Mouse (Mus musculus): Measurements from ENCODE around the gene Mest. TPM values are rescaled to one million over a fixed set of nuclear protein-coding genes. Genes with fewer than 3 reads are reported as not detected.
A peak's percentile ranks its signal among the peaks of the same experiment; 100 is the strongest.

Mest gene
- 54.9 and 56.7 TPM in 2 replicates for total RNA-seq (2021)
- long read RNA-seq, transcript Mest-211 (12 exons, 2,561 nt) = major isoform, 11 of 18 reads
- long read RNA-seq, partial matches to known transcripts = 4 of 18 reads
- long read RNA-seq, other reads (novel, unspliced or antisense) = 3 of 18 reads

DNA sequence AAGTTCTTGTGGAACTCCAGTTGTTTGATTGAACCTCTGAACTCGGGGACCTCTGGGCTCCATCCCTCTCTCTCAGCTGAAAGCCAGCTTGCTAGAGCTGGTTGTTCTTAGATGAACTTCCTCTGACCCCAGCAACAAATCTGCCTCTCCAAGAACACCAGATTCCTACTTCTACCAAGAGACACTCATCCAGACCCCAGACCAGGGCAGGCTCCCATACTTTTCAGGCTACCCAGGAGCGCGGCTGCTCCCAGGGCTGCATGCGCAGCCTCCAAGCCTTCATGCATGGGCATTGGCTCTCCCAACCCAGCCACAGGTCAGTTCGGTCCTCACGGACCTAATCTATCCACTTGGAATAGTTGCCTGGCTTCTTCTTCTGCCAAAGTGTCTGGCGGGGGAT lies at the start of gene Mest:
Mest (plus strand) TSS at position 217 of the 400 bp plus-strand sequence.
- DNase-seq = no peak

DNA sequence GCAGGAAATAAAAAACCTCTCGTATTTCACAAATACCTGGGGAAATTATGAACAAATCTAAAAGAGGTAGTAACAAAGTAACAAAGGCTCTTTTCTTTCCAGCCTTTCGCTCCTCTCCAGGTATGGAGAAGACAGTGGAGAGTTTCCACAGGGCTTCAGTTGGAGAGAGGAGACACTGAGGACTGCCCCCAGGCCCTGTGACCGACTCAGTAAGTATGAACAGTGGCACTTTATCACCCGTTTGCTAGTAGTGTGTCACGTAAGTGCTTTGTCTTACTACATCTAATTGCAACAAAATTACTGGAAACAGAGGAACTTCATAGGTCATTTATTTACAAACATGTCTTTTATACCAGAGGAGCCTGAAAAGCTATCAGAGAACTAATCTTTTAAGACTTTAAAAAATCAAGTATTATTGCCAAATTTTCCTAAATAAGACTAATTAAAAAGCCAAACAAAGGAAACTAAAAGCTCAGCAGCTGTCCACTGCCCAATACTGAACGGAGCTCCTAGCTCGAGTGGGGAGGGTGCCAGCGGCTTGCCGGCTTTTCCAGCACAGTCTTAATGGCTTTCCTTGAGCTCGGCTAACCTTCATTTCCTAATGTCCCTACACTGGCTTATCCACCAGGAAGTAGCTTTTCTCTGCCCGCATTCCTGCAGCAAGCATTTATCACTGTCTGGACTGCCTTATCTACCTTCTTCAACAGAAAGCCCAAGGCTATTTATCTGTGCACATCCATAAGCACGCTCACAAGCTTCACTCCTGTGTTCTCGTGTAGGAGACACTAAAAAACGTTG lies 49.4 kb upstream of the Mest start:
- DNase-seq = peak; percentile 42

DNA sequence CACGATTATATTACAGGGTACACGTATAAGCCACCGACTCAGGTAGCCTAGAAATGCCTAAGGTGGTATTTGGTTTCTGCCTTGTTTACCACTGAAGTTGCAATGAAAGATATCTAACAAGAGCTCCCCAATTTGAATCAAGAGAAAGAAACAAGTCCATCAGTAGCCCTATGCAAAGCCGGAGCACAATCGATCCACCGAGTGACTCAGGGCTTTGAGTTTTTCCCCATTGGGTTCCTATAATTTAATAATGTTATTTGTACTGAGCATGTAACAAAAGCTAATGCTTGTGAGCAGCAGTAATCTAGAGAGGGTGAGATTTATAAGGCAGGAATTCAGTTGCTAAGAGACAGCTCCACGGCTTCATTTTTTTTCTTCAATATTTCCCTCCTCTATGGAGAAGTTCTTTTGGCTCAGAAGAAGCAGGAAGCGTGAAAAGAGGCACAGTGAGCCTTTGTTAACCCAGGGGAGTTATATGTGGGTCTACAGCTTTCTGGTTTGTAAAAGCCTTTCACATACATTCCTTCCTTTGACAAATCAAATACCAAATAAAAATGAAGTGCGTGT lies 48.5 kb upstream of the Mest start:
- no peak for DNase-seq

DNA sequence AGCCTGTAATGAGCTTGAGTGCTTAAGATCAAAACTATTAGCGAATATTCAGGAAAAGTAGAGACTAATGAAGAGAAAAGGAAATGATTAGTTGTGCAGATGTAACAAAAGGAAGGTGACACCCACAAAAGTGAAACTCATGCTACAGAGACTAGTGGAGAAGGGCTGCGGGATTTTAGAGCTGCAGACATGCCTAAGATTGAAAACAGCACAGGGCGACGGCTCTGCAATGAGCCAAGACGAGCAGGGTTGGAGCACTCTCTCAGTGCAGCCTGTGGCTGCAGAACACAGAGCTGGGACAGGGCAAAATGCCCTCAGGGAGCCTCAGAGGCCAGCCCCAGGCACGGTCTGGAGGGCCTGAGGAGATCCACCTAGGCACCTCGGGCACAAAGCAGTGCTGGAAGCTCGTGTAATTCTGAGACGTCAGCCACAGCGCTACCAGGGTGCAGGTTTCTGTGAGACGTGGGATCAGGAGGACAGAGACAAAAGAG lies 48.0 kb upstream of the Mest start:
- peak; percentile 29 for DNase-seq

DNA sequence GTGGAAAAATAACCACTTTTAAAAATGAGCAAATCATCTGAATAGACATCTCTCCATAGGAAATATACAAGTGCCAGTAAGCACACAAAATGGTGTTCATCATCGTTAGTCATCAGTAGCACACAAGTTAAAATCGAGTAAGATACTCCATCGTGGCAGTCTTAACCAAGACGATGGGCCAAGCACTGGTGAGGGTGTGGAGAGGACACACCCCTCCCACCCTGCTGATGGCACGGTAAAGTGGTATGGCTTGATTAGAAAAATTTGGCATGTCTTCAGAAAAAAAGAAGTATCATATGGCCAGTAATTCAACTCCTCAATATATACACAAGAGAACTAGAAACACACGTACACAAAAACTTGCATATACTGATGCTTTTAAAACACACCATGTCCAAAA lies 46.8 kb upstream of the Mest start:
- DNase-seq = no peak

DNA sequence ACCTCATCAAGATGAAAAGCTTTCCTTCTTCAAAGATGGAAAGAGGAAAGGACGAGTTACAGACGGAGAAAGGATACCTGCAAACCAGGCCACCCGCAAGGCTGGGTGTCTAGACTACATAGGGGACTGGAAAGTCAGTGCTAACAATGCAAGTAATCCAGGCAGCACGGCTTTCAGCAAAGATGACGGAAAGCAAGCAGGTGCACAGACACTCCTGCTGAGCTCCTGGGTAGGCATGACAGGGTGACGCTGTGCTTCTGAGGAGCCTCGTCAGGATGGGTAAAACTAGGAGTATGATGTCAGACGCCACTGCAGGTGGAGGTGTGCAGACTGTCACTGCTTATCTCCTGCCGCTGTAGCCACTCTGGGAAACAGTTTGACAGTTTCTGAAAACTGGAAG lies 45.8 kb upstream of the Mest start:
- DNase-seq = no peak

DNA sequence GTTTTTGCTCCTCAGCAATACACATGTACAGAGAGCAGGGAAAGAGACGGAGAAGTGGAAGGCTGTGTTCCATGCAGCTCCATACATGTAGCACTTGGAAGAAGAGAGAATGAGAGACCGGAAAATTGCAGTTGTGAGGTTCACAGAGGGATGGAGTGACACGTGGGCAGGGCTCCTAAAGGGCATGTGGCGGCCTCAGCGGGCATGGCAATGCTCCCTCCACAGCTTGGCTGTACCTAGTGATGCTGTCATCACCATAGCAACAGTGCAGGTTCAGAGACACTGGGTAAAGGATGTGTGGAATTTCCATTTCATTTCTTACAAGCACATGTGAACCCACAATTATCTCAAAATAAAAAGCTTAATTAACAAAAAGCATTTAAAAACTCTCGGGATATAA lies 44.9 kb upstream of the Mest start:
- no peak for DNase-seq

DNA sequence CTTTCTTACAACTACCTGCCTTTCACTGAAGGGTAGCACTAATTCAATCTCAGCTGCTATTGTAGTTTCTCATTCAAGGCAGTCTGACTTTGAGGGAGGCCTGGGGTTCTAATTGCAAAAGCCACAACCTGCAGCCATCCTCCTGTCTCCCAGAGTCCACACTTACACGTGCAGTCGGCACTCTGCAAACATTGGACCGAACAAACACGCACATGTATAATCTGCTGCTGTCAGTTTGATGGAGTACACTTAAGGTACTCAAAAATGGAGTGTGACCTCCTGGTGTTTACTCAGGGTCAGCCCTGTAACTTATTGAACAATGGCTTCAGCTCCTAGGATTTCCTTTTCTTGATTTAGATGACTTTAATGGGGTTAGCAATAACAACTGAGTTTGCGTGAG lies 43.8 kb upstream of the Mest start:
- DNase-seq = no peak

DNA sequence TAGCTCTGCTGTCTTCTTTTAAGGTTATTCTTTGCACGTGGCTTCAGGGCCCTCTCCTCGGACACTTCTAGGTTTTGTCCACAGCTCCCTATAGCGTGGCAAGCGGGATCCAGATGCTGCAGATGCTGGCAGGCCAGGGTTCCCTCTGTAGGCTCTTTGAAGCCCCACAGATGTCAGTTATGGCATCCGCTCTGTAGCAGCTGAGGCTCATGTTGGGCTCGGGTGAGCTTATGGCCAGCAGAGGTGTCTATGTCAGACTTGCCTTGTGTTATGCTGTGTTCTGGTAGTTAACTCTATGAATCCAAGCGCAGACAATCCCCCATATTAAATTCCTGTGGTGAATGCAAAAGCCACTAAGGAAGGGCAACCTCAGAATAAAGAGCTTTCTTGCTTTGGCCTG lies 42.9 kb upstream of the Mest start:
- no peak for DNase-seq

DNA sequence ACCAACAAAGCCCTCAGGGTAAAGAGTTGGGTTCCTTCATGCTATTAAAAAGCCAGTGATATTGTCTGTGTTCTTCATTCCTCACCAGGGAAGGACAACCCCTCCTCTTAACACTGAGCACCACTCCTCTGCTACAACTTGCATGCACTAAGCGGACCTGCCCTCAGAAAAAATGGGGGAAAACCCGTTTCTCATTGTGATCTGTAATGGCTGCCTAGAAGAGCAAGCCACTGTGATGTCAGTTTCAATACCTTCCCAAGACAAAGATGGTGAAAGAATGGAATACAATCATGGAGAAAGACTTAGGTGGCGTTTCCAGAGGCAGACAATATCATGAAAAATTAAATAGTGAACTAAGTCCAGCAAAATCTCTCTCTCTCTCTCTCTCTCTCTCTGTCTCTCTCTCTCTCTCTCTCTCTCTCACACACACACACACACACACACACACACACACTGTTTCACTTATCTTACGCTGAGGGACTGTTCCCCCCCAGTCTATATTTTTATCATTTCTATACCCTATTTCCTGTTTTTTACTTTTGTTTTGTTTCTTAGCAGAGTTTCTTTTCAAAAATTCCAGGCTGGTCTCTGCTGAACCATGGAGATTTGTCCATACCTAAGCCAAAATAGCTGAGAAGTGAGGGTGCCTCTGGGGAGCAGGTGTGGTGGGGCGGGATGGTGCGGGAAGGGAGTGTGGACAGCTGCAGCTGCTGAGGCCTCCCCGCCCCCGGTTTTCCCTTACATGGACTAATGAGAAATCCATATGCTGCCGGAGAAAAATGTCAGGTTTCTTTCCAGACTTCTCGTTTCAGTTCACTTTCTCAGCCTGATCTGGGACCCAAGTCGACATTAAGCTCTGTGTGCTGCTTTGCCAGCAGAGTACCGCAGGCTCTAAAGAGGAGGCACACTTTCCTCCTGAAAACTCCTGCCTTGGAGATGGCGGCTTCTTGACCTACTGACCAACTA lies 41.1 kb upstream of the Mest start:
- DNase-seq = no peak

DNA sequence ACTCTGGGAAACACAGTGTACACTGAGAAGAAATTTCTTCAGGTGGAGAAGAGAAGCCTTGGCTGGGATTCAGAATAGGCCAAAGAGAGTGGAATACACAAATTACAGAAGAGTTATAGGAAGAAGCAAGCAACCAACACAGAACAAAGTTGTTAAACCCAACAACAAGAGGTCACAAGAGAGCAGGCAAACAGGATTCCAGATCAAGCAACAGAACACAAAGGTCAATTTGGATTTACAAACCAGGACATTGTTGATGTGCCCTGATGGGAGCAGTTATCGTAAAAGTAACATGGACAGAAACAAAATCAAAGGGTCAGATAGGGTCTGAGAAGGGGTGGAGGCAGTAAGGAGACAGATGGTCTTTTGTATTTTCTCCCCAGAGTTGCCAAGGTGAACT lies 38.8 kb upstream of the Mest start:
- no peak for DNase-seq

DNA sequence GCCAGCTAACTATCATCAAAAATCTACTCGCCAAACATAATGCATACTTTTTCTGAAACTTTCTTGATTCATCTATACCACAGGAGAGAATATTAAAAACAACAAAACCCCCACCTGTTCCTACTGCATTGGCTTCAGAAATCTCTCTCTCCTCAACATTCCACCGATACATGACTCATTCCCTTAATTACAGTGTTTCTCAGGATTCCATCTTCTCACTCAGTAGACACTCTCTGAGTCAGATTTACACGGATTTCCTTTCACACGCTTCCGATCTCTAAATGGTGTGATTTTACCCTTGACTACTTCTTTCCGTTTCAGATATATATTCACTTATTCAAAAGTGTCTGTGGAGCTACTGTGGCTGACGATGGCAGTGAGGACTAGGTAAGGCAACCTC lies 36.1 kb upstream of the Mest start:
- DNase-seq = no peak

DNA sequence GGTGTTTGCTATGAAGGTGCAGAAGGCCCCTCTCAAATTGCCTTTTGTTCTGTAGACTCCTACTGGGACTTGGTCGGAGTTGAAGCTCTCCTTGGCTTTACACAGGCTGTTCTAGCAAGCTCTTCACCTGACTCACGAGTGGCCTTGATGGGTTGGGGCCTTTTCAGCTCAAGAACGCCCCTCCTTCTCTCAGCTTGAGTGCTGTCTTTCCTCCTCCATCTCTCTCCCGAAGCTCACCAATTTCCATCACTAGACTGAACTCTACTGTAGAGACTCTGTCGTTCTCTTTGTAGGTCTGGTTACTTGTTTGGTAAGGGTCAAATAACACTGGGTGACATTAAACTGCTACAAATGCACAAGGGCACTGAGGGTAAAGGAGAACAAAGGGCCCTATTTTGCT lies 30.5 kb upstream of the Mest start:
- DNase-seq = no peak

DNA sequence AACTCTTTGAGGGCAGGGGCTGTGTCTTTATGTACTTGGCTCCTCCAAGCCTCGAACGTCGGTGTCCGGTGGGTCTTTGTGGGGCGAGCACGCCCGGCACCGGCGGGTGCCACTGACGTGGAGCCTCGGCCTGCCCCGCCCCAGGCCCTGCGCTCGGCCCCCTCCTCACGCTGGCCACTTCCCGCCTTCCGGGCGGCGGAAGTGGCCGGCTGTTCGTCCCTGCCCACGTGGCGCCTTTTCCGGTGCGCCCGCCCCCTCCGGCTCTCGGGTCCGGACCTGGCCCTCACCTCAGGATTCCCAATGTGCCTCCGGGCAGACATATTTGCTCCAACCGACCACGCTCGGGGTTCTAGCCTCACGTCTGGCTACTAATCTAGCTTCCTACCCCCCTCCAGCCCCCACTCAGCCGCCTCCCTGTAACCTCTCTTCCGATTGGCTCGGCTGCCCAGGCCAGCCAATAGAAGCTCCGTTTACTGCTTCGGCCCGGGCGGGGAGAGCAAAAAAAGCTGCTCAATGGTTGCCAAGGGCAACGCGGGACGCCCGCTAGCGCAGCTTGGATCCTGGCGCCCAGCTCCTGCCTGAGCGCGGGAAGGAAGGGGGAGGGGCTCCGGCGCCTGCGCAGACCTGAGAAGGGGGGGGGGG lies 29.9 kb upstream of the Mest start, which contains the start of gene Cep41:
Cep41 (minus strand) TSS at position 400 of the 642 bp plus-strand sequence.
- DNase-seq = peak; percentile 95

DNA sequence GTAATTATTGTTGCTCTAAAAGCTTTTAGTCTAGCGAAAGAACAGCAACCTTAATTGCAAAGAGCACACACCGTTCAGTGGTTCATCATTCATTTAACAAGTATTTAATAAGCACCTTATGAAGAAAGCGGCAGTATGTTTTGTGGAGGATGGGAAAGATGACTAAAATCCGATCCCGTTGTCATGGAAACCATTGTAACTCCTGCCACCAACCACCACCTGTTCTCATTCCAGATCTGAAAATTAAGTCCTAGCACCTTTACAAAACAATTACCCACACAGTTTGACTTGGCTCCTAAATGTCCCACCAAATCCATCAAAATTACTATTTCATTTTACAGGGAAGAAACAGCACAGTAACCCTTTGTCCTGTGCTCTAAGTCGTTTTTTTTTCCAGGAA lies 29.1 kb upstream of the Mest start:
- no peak for DNase-seq

DNA sequence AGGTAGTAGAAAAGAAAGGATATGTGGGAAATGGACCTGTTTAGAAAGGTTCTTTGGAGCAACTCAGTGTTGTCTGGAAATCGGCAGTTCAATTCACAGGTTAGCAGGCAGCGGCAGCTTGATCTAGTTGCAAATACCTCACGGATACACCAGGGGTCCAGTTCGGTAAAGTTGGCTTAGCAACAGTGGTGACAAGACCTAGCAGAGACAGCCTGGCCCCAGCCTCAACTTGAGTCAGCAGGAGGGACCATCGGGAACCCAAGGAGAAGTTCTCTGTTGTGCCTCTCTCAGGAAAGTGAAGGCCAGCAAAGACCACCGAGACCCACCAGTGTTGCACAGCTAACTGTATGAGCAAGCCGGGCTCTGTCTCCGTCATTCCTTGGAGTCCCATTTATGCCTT lies 28.2 kb upstream of the Mest start:
- DNase-seq = no peak

DNA sequence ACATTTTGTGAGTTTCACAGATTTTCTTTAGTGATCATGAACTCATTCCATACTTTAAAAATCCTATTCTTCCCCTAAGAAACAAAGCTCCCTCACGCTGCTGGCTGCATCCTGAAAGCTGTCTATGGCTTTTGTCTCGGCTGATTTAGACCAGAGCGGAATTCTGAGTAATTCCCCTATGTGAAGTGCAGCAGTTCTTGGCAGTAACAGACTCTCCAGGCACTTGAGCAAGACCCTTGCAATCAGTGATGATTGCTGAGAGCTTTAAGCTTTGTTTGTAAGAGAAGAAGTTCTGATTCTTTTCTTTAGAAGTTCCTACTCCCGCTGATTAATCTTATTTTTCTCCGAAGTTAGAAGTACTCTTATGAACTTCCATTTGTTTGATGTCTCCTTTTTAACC lies 25.9 kb upstream of the Mest start:
- no peak for DNase-seq

DNA sequence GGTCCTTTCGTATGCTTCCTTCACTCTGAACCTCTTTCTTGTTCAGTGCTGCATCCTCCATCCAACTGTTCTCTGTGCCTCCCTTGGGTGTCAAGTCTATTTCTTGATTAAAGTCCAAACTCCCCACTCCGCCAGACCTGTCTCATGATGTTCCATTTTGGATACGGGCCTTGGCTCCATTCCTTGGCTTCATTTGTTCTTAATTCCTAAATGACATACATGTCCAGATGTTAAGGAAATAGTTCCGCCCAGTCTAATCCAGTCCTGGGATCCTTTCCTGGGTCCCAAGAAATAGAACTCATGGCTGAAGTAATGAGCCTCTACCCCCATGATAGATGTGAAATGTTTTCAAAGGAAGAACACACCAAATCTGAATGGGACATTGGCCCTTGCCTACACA lies 25.3 kb upstream of the Mest start:
- DNase-seq = no peak

DNA sequence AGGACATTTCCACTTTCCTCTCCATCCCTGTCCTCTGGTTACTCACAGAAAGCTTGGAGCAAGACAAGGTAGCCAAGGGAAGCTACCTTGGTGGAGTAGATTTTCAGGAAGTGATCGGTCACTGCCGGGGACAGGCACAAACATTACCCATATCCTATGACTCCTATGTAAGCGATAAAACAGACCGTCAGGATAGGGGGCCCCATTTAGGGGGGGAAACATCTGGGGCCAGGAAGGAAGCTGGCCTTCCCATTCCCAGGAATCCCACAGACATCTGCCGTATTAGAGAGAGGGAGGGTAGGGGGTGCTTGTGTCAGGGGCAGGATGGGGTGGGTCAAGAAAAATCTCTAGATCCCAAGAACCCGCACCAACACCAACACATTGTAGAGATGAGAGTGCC lies 23.2 kb upstream of the Mest start:
- no peak for DNase-seq

DNA sequence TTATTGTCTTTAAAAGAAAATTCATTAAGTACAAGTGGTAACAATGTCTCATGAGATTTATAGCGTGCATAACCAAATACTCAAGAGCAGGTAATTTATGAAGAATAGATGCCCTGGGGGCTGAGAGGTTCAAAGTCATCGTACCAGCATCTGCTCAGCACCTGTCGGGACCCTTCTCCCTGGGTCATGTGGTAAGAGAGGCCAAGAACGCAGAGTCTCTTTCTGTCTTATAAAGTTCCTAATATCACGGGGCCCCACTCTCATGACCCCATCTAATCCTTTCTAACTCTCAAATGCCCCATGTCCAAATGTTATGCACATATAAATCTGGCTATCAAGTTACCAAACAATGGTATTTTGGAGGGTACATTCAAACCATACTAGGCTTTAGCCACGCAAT lies 20.5 kb upstream of the Mest start:
- DNase-seq = no peak

DNA sequence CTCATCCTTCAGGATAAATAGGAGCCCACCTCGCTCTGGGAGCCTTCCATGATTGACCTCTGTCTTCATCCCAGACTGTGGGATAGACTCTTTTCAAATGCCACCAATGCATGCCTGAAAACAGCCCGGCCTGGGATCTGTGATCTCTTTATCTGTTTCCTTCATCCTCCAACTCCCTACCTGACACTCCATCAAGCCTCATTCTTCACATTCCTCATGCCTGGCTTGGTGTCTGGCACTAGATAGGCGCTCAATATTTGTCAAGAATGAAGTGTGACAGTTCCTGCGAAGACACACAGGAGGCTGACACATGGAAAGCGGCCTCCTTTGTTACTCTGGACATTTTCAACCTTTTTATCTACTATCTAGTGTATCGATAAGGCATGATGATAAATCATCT lies 19.9 kb upstream of the Mest start:
- no peak for DNase-seq

DNA sequence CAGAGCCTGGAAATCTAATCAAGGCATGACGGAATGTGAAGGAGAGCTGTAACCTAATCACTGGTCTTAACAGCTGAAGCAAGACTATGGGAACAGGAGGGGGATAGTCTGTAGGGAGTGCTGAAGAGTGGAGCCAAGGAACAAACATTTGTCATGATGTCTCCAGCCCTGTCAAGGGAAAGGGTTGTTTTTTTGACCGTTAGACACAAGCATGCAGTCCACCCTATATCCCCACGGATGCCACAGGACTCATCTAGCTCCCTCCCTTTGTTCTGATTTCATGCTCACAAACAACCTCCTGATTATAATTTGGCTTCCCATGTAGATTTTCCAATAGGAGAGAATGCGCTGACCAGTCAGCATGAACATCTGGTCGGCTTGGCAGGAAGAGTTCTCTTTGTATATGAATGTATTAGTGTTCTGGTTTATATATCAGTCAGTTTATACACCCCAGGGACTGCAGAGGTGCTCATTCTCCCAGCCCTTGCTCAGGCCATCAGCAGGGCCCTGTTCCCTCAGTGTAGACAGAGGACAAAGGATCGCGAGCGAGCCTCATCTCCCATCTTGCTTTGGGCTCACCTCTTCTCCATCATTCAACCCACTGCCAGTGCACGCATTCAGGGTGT lies 19.3 kb upstream of the Mest start:
- no peak for DNase-seq

All from adrenal gland, postnatal 25 days (tissue).